Mouse (Mus musculus) thymus, adult 2 months (tissue): ENCODE results near the gene Habp2. TPM values are rescaled to one million over a fixed set of nuclear protein-coding genes. Genes with fewer than 3 reads are reported as not detected.

Experiments
- DNase-seq: peaks from one replicate; pipeline ENCODE4 v3.0.0; 2021
- H3K27ac ChIP-seq: fragments of 200-500 bp; 2 replicates; pipeline ENCODE4 v1.5.1; 2012; ENCODE audit warnings: low read length, control low read depth; ENCODE audit not compliant: control insufficient read depth, insufficient read depth
- H3K27me3 ChIP-seq: fragments of 200-500 bp; 2 replicates; pipeline ENCODE4 v1.6.1; 2012; ENCODE audit warnings: mild to moderate bottlenecking, low read length, moderate library complexity, mixed read lengths; ENCODE audit not compliant: control insufficient read depth, insufficient read depth
- H3K36me3 ChIP-seq: fragments of 200-500 bp; 2 replicates; pipeline ENCODE4 v1.6.1; 2012; ENCODE audit warnings: mild to moderate bottlenecking, low read length, moderate library complexity; ENCODE audit not compliant: control insufficient read depth, insufficient read depth
- H3K4me1 ChIP-seq: fragments of 200-500 bp; replicated peaks from 2 replicates; pipeline ENCODE4 v1.6.1; 2012; ENCODE audit warnings: low read length; ENCODE audit not compliant: control insufficient read depth, insufficient read depth
- H3K4me3 ChIP-seq: fragments of 200-500 bp; 2 replicates; pipeline ENCODE4 v1.5.1; 2012; ENCODE audit warnings: mild to moderate bottlenecking, low read length, control low read depth, moderate library complexity; ENCODE audit not compliant: control insufficient read depth, insufficient read depth
- CTCF ChIP-seq: fragments of 200-500 bp; IDR thresholded peaks from 2 replicates; pipeline ENCODE4 v1.5.1; 2012; ENCODE audit warnings: mild to moderate bottlenecking, control low read depth, low read length, moderate library complexity, borderline replicate concordance; ENCODE audit not compliant: control insufficient read depth, poor library complexity, insufficient read depth; ENCODE audit errors: extremely low read depth
- POLR2A ChIP-seq: fragments of 200-500 bp; IDR thresholded peaks from 2 replicates; pipeline ENCODE4 v1.6.1; 2012; ENCODE audit warnings: mild to moderate bottlenecking, low read length, control low read depth, moderate library complexity; ENCODE audit not compliant: control insufficient read depth, poor library complexity, insufficient read depth; ENCODE audit errors: extremely low read depth
- WGBS: fragments of 180-500 bp; shearing (Covaris S2); methylation state at CpG from one replicate; pipeline ENCODE4 v1.1.7; 2018; 5-methylcytosine and 5-hydroxymethylcytosine counted together
- polyA plus RNA-seq: library from polyadenylated mRNA; depleted of rRNA; stranded (reverse); fragments of >200 nt; gene quantifications from 2 replicates; pipeline ENCODE4 v1.2.3, GENCODE M21; 2012

The Habp2 gene
- polyA plus RNA-seq, 1 experiment: 0.15 TPM

- Histone ChIP-seq H3K4me3 (no peak overlapping the region), H3K27ac (no peak overlapping the region), H3K4me1 (peaks cover 13% of the 10 kb centered on the region), H3K27me3 (no peaks in the 10 kb centered on the region), H3K36me3 (no peaks in the 10 kb centered on the region)
- WGBS: 83% methylated on average over 7 of the region's 7 CpGs
- peak; percentile 11 for DNase-seq
- no peak for TF ChIP-seq CTCF
- no peak for TF ChIP-seq POLR2A
Measured at GRCm38 (mm10) chr19:56319219-56319618, 32.3 kb downstream of the Habp2 start.

GRCm38 (mm10) chr19:56319629-56320028 lies 32.7 kb downstream of the Habp2 start:
- 82% methylated on average over 6 of the region's 6 CpGs for WGBS
- Histone ChIP-seq H3K4me3 (no peak overlapping the region), H3K36me3 (no peaks in the 10 kb centered on the region), H3K27ac (no peak overlapping the region), H3K27me3 (no peaks in the 10 kb centered on the region), H3K4me1 (peaks cover 13% of the 10 kb centered on the region)
- no peak for DNase-seq
- no peak for TF ChIP-seq POLR2A
- TF ChIP-seq CTCF: no peak

- H3K4me1 ChIP-seq: peaks cover 13% of the 10 kb centered on the region
- TF ChIP-seq CTCF (no peak), POLR2A (no peak)
- WGBS: 32% methylated on average over 26 of the region's 26 CpGs
- no peaks in the 10 kb centered on the region for H3K36me3 ChIP-seq
- no peak overlapping the region for H3K27ac ChIP-seq
- no peaks in the 10 kb centered on the region for H3K27me3 ChIP-seq
- peak overlapping the region; percentile 36 for H3K4me3 ChIP-seq
- peak; percentile 79 for DNase-seq
Measured at GRCm38 (mm10) chr19:56320186-56320860, 33.4 kb downstream of the Habp2 start.

GRCm38 (mm10) chr19:56321303-56321920 lies 34.5 kb downstream of the Habp2 start:
- Histone ChIP-seq H3K27ac (no peak overlapping the region), H3K36me3 (no peaks in the 10 kb centered on the region), H3K27me3 (no peaks in the 10 kb centered on the region), H3K4me3 (no peak overlapping the region), H3K4me1 (peaks cover 13% of the 10 kb centered on the region)
- DNase-seq: no peak
- 94% methylated on average over 12 of the region's 12 CpGs for WGBS
- TF ChIP-seq CTCF (no peak), POLR2A (no peak)

- Histone ChIP-seq H3K36me3 (no peaks in the 10 kb centered on the region), H3K4me1 (peaks cover 1% of the 10 kb centered on the region), H3K27me3 (no peaks in the 10 kb centered on the region), H3K4me3 (no peak overlapping the region), H3K27ac (no peak overlapping the region)
- WGBS: 85% methylated on average over 10 of the region's 10 CpGs
- no peak for DNase-seq
- TF ChIP-seq POLR2A: no peak
- no peak for TF ChIP-seq CTCF
Measured at GRCm38 (mm10) chr19:56325676-56326075, 38.7 kb downstream of the Habp2 start.

- Histone ChIP-seq H3K27me3 (no peaks in the 10 kb centered on the region), H3K36me3 (no peaks in the 10 kb centered on the region), H3K4me1 (no peaks in the 10 kb centered on the region), H3K4me3 (no peak overlapping the region), H3K27ac (no peak overlapping the region)
- 92% methylated on average over 21 of the region's 21 CpGs for WGBS
- no peak for TF ChIP-seq CTCF
- no peak for TF ChIP-seq POLR2A
- no peak for DNase-seq
Measured at GRCm38 (mm10) chr19:56326243-56326855, 39.4 kb downstream of the Habp2 start.
